Mouse (Mus musculus): ENCODE measurements around the gene Rps3a1.
A peak's percentile ranks its signal among the peaks of the same experiment; 100 is the strongest.

Rps3a1 gene

GRCm38 (mm10) chr3:86142263-86142933 is at the start of gene Rps3a1:
Gene Rps3a1 (minus strand): TSS chr3:86142702.
- DNase-seq (ENCODE audit: low spot score), result peak; percentile 97

- DNase-seq (ENCODE audit: low spot score), result no peak
Observed at GRCm38 (mm10) chr3:86187736-86188389, 45.4 kb upstream of the Rps3a1 start.

GRCm38 (mm10) chr3:86184546-86184945 is 42.0 kb upstream of the Rps3a1 start:
- DNase-seq (ENCODE audit: low spot score), result no peak

GRCm38 (mm10) chr3:86181107-86181506 is 38.6 kb upstream of the Rps3a1 start:
- DNase-seq (ENCODE audit: low spot score), result no peak

- no peak for DNase-seq (ENCODE audit: low spot score)
Observed at GRCm38 (mm10) chr3:86179714-86180113, 37.2 kb upstream of the Rps3a1 start.

GRCm38 (mm10) chr3:86168841-86169425 is 26.4 kb upstream of the Rps3a1 start:
- no peak for DNase-seq (ENCODE audit: low spot score)

- no peak for DNase-seq (ENCODE audit: low spot score)
Observed at GRCm38 (mm10) chr3:86149521-86149920, 7.0 kb upstream of the Rps3a1 start.

- DNase-seq (ENCODE audit: low spot score), result no peak
Observed at GRCm38 (mm10) chr3:86149063-86149462, 6.6 kb upstream of the Rps3a1 start.

- no peak for DNase-seq (ENCODE audit: low spot score)
Observed at GRCm38 (mm10) chr3:86143343-86143742, 841 bp upstream of the Rps3a1 start.

GRCm38 (mm10) chr3:86142934-86143317 is 424 bp upstream of the Rps3a1 start:
- no peak for DNase-seq (ENCODE audit: low spot score)

- no peak for DNase-seq (ENCODE audit: low spot score)
Observed at GRCm38 (mm10) chr3:86141886-86142262, 628 bp downstream of the Rps3a1 start.

GRCm38 (mm10) chr3:86141366-86141765 is 1.1 kb downstream of the Rps3a1 start:
- no peak for DNase-seq (ENCODE audit: low spot score)

- no peak for DNase-seq (ENCODE audit: low spot score)
Observed at GRCm38 (mm10) chr3:86139660-86140059, 2.8 kb downstream of the Rps3a1 start.

- no peak for DNase-seq (ENCODE audit: low spot score)
Observed at GRCm38 (mm10) chr3:86136936-86137574, 5.4 kb downstream of the Rps3a1 start.

GRCm38 (mm10) chr3:86135886-86136563 is 6.5 kb downstream of the Rps3a1 start:
- no peak for DNase-seq (ENCODE audit: low spot score)

- no peak for DNase-seq (ENCODE audit: low spot score)
Observed at GRCm38 (mm10) chr3:86134939-86135638, 7.4 kb downstream of the Rps3a1 start.

GRCm38 (mm10) chr3:86129757-86130156 is 12.7 kb downstream of the Rps3a1 start:
- DNase-seq (ENCODE audit: low spot score), result peak; percentile 39

GRCm38 (mm10) chr3:86123251-86123746 is 19.2 kb downstream of the Rps3a1 start:
- DNase-seq (ENCODE audit: low spot score), result no peak

GRCm38 (mm10) chr3:86122156-86122555 is 20.3 kb downstream of the Rps3a1 start:
- DNase-seq (ENCODE audit: low spot score), result no peak

GRCm38 (mm10) chr3:86119237-86119932 is 23.1 kb downstream of the Rps3a1 start:
- DNase-seq (ENCODE audit: low spot score), result no peak

GRCm38 (mm10) chr3:86116951-86117350 is 25.6 kb downstream of the Rps3a1 start:
- DNase-seq (ENCODE audit: low spot score), result no peak

Measured in left cerebral cortex, adult 11 months (tissue).